Mouse (Mus musculus): ENCODE results near the gene Tnrc6a.
A peak's percentile ranks its signal among the peaks of the same experiment; 100 is the strongest.

The Tnrc6a gene

GRCm38 (mm10) chr7:123126056-123126455 lies 2.4 kb downstream of the Tnrc6a start:
- no peak for DNase-seq

GRCm38 (mm10) chr7:123127301-123127700 lies 3.6 kb downstream of the Tnrc6a start:
- DNase-seq = peak; percentile 11

- DNase-seq = no peak
Observed at GRCm38 (mm10) chr7:123127981-123128380, 4.3 kb downstream of the Tnrc6a start.

GRCm38 (mm10) chr7:123129061-123129460 lies 5.4 kb downstream of the Tnrc6a start:
- no peak for DNase-seq

- DNase-seq = no peak
Observed at GRCm38 (mm10) chr7:123130198-123130597, 6.5 kb downstream of the Tnrc6a start.

- no peak for DNase-seq
Observed at GRCm38 (mm10) chr7:123132401-123132800, 8.7 kb downstream of the Tnrc6a start.

GRCm38 (mm10) chr7:123134876-123135275 lies 11.2 kb downstream of the Tnrc6a start:
- DNase-seq = peak; percentile 85

GRCm38 (mm10) chr7:123135655-123136054 lies 12.0 kb downstream of the Tnrc6a start:
- DNase-seq = no peak

- DNase-seq = no peak
Observed at GRCm38 (mm10) chr7:123138001-123138400, 14.3 kb downstream of the Tnrc6a start.

- DNase-seq = no peak
Observed at GRCm38 (mm10) chr7:123146141-123146846, 22.6 kb downstream of the Tnrc6a start.

- no peak for DNase-seq
Observed at GRCm38 (mm10) chr7:123147787-123148186, 24.1 kb downstream of the Tnrc6a start.

- no peak for DNase-seq
Observed at GRCm38 (mm10) chr7:123148935-123149334, 25.2 kb downstream of the Tnrc6a start.

- no peak for DNase-seq
Observed at GRCm38 (mm10) chr7:123162346-123162745, 38.7 kb downstream of the Tnrc6a start.

- DNase-seq = no peak
Observed at GRCm38 (mm10) chr7:123167436-123167835, 43.8 kb downstream of the Tnrc6a start.

GRCm38 (mm10) chr7:123169618-123170017 lies 45.9 kb downstream of the Tnrc6a start:
- no peak for DNase-seq

- DNase-seq = no peak
Observed at GRCm38 (mm10) chr7:123172101-123172500, 48.4 kb downstream of the Tnrc6a start.

- no peak for DNase-seq
Observed at GRCm38 (mm10) chr7:123177215-123177614, 53.5 kb downstream of the Tnrc6a start.

GRCm38 (mm10) chr7:123181787-123182701 lies 58.4 kb downstream of the Tnrc6a start:
- no peak for DNase-seq

- DNase-seq = no peak
Observed at GRCm38 (mm10) chr7:123184891-123185290, 61.2 kb downstream of the Tnrc6a start.

- no peak for DNase-seq
Observed at GRCm38 (mm10) chr7:123186463-123186862, 62.8 kb downstream of the Tnrc6a start.

GRCm38 (mm10) chr7:123187246-123187645 lies 63.6 kb downstream of the Tnrc6a start:
- no peak for DNase-seq

GRCm38 (mm10) chr7:123188462-123188861 lies 64.8 kb downstream of the Tnrc6a start:
- DNase-seq = no peak

- no peak for DNase-seq
Observed at GRCm38 (mm10) chr7:123189762-123190161, 66.1 kb downstream of the Tnrc6a start.

GRCm38 (mm10) chr7:123191731-123192130 lies 68.0 kb downstream of the Tnrc6a start:
- no peak for DNase-seq

Measured in retina, postnatal 1 day (tissue).